Mouse (Mus musculus) hindbrain, embryonic 11.5 days (tissue): ENCODE data around the gene Nxf1. TPM values are rescaled to one million over a fixed set of nuclear protein-coding genes. Genes with fewer than 3 reads are reported as not detected.

Experiments used
- ATAC-seq: fragments of 200-750 bp; cut with Nextera tagmentation; 2 replicates; pipeline ENCODE4 v1.8.0; 2017; ENCODE audit warnings: mild to moderate bottlenecking, moderate TSS enrichment, moderate library complexity; ENCODE audit not compliant: low FRiP score
- DNase-seq: peaks from one replicate; pipeline ENCODE4 v3.0.0-alpha.2; 2015; ENCODE audit warnings: low spot score
- H3K27ac ChIP-seq: fragments of 300-500 bp; sonication (generic); 2 replicates; pipeline ENCODE4 v1.5.1; 2014; ENCODE audit warnings: mild to moderate bottlenecking, low read depth, low read length
- H3K27me3 ChIP-seq: fragments of 300-500 bp; sonication (generic); 2 replicates; pipeline ENCODE4 v1.6.1; 2014; ENCODE audit warnings: mild to moderate bottlenecking, low read length, moderate library complexity, mixed read lengths; ENCODE audit not compliant: control insufficient read depth, insufficient read depth
- H3K36me3 ChIP-seq: fragments of 300-500 bp; sonication (generic); 2 replicates; pipeline ENCODE4 v1.6.1; 2014; ENCODE audit warnings: mild to moderate bottlenecking, low read length, moderate library complexity, mixed read lengths; ENCODE audit not compliant: control insufficient read depth, insufficient read depth
- H3K4me1 ChIP-seq: fragments of 300-500 bp; sonication (generic); replicated peaks from 2 replicates; pipeline ENCODE4 v1.6.1; 2014; ENCODE audit warnings: low read length, mixed read lengths; ENCODE audit not compliant: control insufficient read depth, insufficient read depth
- H3K4me2 ChIP-seq: fragments of 300-500 bp; sonication (generic); replicated peaks from 2 replicates; pipeline ENCODE4 v1.6.1; 2014; ENCODE audit warnings: mild to moderate bottlenecking, low read depth, low read length
- H3K4me3 ChIP-seq: fragments of 300-500 bp; sonication (generic); 2 replicates; pipeline ENCODE4 v1.5.1; 2014; ENCODE audit warnings: low read depth, low read length
- H3K9ac ChIP-seq: fragments of 300-500 bp; sonication (generic); 2 replicates; pipeline ENCODE4 v1.6.1; 2014; ENCODE audit warnings: low read depth, low read length
- H3K9me3 ChIP-seq: fragments of 300-500 bp; sonication (generic); 2 replicates; pipeline ENCODE4 v1.6.1; 2016; ENCODE audit warnings: low read length; ENCODE audit not compliant: control insufficient read depth
- WGBS: fragments of 180-500 bp; shearing (Covaris S2); extraction: QIAGEN DNeasy Blood & Tissue Kit; methylation state at CpG from one replicate; pipeline ENCODE4 v1.1.7; 2014; 5-methylcytosine and 5-hydroxymethylcytosine counted together
- polyA plus RNA-seq: library from polyadenylated mRNA; unstranded; fragments of >200 nt; fragmentation: Nextera tagmentation; extraction: Ambion mirVana; gene quantifications from 2 replicates; pipeline ENCODE4 v1.2.1, GENCODE M21; 2014

The Nxf1 gene
- polyA plus RNA-seq, 1 experiment from 2014 or later, result 213 TPM

DNA sequence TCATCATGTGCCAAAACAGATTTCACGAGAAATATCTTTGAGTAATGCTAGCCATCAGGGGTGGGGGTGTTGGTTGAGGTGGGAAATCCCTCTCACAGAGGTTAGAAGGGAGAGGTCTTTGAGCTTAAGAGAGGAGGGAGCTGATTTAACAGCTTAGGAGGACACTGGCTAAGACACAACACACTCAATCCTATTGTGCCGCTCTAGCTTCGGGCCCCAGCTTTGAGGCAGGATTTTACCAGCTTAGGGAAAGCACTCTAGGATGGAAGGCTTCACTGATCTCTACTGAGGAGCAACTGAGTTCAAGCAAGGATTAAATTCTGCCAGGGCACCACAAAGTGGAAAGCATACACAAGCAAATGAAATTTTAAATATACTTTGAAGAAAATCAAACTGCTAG is 60.1 kb downstream of the Nxf1 start:
- DNase-seq (no peak), ATAC-seq (no peak)
- 87% methylated on average over 3 of the region's 3 CpGs for WGBS
- Histone ChIP-seq H3K27me3 (no peaks in the 10 kb centered on the region), H3K4me1 (peaks cover 9% of the 10 kb centered on the region; the same call in 1 of the 2 replicates), H3K9ac (no peak overlapping the region; the same call in 1 of the 2 replicates), H3K4me3 (no peak overlapping the region), H3K9me3 (no peaks in the 10 kb centered on the region), H3K27ac (no peak overlapping the region), H3K36me3 (peaks cover 4% of the 10 kb centered on the region; the same call in 1 of the 2 replicates), H3K4me2 (peak overlapping the region; percentile 15; the same call in 1 of the 2 replicates)

DNA sequence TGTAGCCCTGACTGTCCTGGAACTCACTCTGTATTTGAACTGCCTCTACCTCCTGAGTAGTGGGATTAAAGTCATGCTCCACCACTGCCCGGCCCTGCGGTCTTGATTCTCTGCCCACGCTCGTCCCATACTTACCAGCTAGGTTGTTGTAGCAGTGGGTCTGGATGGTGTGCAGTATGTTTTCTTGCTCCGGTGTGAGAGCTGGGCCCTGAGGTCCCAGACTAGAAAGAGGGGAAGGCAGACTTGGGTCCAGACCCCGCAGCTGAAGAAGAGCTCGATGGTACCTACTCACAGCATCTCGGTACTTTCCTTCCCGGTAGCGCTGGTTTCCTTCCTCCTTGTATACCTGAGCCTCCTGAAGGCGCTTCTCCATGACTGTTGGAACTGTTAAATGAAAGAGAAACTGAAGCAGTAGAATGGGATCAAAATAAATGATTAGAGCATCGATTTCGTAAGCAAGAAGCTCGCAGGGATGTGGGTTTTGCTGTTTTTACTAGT is 61.5 kb downstream of the Nxf1 start:
- no peaks in the 10 kb centered on the region for H3K9me3 ChIP-seq
- peak overlapping the region; percentile 98 for H3K27ac ChIP-seq
- WGBS, result 38% methylated on average over 14 of the region's 14 CpGs
- no peak for ATAC-seq
- H3K9ac ChIP-seq, result peak overlapping the region; percentile 71
- no peak for DNase-seq
- peak overlapping the region; percentile 77 for H3K4me2 ChIP-seq
- H3K36me3 ChIP-seq, result peaks cover 4% of the 10 kb centered on the region; the same call in 1 of the 2 replicates
- H3K4me1 ChIP-seq, result peaks cover 9% of the 10 kb centered on the region
- H3K27me3 ChIP-seq, result no peaks in the 10 kb centered on the region
- H3K4me3 ChIP-seq, result peak overlapping the region; percentile 99

DNA sequence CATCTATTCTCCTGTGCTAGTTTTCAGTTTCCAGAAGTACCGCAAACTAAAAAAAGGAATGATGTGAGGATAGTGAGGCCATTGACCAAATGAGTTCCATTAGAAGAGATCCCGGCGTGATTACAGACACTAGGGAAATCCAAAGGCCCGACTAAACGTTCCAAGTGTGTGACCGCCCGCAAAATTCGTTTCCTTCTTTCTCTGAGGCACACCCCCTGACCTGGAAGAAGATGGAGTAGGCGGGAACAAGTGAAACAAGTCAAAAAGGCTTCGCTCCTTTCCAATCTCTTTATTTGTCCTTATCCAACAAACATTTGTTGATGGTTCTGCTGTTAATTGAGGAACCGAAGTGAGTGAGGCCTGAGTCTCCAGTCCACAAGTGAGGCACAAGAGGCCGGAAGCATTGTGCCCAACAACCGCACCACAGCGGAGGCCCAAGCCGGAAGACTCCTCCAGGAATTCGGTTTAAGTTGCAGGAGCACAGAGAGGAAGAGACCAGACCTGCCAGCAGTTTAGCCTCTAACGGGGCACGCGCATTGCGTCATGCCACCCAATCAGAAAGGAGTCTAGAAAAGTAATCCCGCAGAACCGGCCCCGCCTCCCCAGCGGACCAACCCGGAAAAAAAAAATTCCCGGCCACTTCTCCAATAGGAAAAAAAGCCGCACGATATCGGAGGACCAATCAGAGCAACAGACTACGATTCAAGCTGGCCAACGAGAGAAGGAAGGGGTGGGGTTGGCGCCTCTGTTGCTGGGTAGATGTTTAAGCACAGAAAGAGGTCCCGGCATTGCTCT is 62.1 kb downstream of the Nxf1 start, which contains the start of gene Ttc9c:
Gene Ttc9c, minus strand, starts transcription at position 533 of the 795 bp plus-strand sequence.
- peaks cover 9% of the 10 kb centered on the region for H3K4me1 ChIP-seq
- H3K27ac ChIP-seq, result peak within 1 kb of the TSS; percentile 98
- H3K4me3 ChIP-seq, result peak within 1 kb of the TSS; percentile 99
- peaks cover 3% of the 10 kb centered on the region; the same call in 1 of the 2 replicates for H3K36me3 ChIP-seq
- peak within 1 kb of the TSS; percentile 77 for H3K4me2 ChIP-seq
- H3K9me3 ChIP-seq, result no peaks in the 10 kb centered on the region
- WGBS, result under 1% methylated on average over 33 of the region's 33 CpGs
- no peaks in the 10 kb centered on the region for H3K27me3 ChIP-seq
- ATAC-seq (peak; percentile 94), DNase-seq (peak; percentile 97)
- H3K9ac ChIP-seq, result peak within 1 kb of the TSS; percentile 98

DNA sequence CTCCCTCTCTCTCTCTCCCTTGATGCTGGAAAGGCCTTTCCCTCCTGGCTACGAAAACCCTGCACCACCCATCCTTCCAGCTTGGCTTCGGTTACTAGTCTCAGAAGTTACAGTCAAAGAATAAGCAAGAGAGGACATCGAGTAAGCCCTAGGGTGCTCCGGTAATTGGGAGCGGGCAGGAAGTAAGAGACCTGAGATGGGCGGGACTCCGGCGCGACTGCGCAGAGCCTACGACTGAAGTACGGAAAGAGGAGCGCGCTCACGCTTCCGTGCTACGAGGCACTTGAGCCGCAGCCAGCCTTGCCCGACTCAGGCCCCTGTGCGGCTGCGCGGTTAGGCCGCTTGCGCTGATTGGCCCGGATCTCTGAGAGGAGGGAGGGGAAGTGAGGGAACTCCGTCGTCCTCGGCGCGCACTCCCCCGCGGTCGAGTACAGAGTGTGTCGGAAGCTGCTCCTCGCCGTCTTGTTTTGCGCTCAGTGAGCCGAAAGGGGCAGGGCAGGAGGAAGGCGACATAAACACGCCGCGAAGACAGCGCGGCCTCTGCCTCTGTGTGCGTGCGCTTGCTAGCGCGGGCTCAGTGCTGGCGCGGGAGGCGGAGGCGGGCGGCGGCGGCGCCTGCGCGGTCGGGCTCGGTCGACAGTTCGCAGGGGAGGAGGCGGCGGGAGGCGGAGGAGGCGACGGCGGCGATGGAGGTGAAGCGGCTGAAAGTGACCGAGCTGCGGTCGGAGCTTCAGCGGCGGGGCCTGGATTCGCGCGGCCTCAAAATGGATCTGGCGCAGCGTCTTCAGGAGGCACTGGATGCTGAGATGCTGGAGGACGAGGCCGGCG is 62.9 kb downstream of the Nxf1 start, which contains the start of gene Hnrnpul2:
Gene Hnrnpul2, plus strand, starts transcription at position 415 of the 828 bp plus-strand sequence.
- no peaks in the 10 kb centered on the region for H3K27me3 ChIP-seq
- peak within 1 kb of the TSS; percentile 98 for H3K27ac ChIP-seq
- DNase-seq (peak; percentile 95), ATAC-seq (peak; percentile 97)
- 0 out of 2 replicates have a peak, but pooled peaks cover 3% of the 10 kb centered on the region for H3K36me3 ChIP-seq
- peak within 1 kb of the TSS; percentile 98 for H3K9ac ChIP-seq
- peak within 1 kb of the TSS; percentile 99 for H3K4me3 ChIP-seq
- H3K4me1 ChIP-seq, result peaks cover 9% of the 10 kb centered on the region
- H3K9me3 ChIP-seq, result no peaks in the 10 kb centered on the region
- peak within 1 kb of the TSS; percentile 77 for H3K4me2 ChIP-seq
- under 1% methylated on average over 69 of the region's 83 CpGs for WGBS

Other genes starting within 250 kb of the Nxf1 start
- 0.08 and 0.45 TPM in 2 replicates for gene Slc22a8, start 165.8 kb upstream of the Nxf1 start, polyA plus RNA-seq
- gene Slc22a6, start 139.0 kb upstream of the Nxf1 start, polyA plus RNA-seq, result 0.77 and 0.88 TPM in 2 replicates
- gene Chrm1, start 93.3 kb upstream of the Nxf1 start, polyA plus RNA-seq, result 0.13 and 0.20 TPM in 2 replicates
- gene Slc3a2, start 33.7 kb upstream of the Nxf1 start, polyA plus RNA-seq, result 123 and 136 TPM in 2 replicates
- 83.6 and 87.1 TPM in 2 replicates for gene Wdr74, start 21.2 kb upstream of the Nxf1 start, polyA plus RNA-seq
- gene 1700092M07Rik, start 16.4 kb upstream of the Nxf1 start, polyA plus RNA-seq, result 1.6 and 2.6 TPM in 2 replicates
- 100 and 111 TPM in 2 replicates for gene Stx5a, start 15.7 kb upstream of the Nxf1 start, polyA plus RNA-seq
- gene Tmem223, start 13.9 kb downstream of the Nxf1 start, polyA plus RNA-seq, result 192 and 194 TPM in 2 replicates
- 46.4 and 50.8 TPM in 2 replicates for gene Tmem179b, start 17.4 kb downstream of the Nxf1 start, polyA plus RNA-seq
- gene Taf6l, start 29.3 kb downstream of the Nxf1 start, polyA plus RNA-seq, result 15.4 and 17.1 TPM in 2 replicates
- 184 and 194 TPM in 2 replicates for gene Polr2g, start 41.5 kb downstream of the Nxf1 start, polyA plus RNA-seq
- gene Zbtb3, start 45.5 kb downstream of the Nxf1 start, polyA plus RNA-seq, result 5.7 and 7.5 TPM in 2 replicates
- 47.0 and 53.1 TPM in 2 replicates for gene Ttc9c, start 62.3 kb downstream of the Nxf1 start, polyA plus RNA-seq
- gene Hnrnpul2, start 62.9 kb downstream of the Nxf1 start, polyA plus RNA-seq, result 7.0 and 10.1 TPM in 2 replicates
- gene AC129217.1, start 72.7 kb downstream of the Nxf1 start, polyA plus RNA-seq, result not detected in 2 replicates
- gene Bscl2, start 80.4 kb downstream of the Nxf1 start, polyA plus RNA-seq, result 55.6 and 59.6 TPM in 2 replicates
- 158 TPM in 2 replicates for gene Gng3, start 82.1 kb downstream of the Nxf1 start, polyA plus RNA-seq
- gene Lrrn4cl, start 93.7 kb downstream of the Nxf1 start, polyA plus RNA-seq, result 0.32 and 0.37 TPM in 2 replicates
- 164 and 180 TPM in 2 replicates for gene Ubxn1, start 114.4 kb downstream of the Nxf1 start, polyA plus RNA-seq
- gene Uqcc3, start 123.8 kb downstream of the Nxf1 start, polyA plus RNA-seq, result 56.1 and 57.2 TPM in 2 replicates
- gene Lbhd1, start 126.7 kb downstream of the Nxf1 start, polyA plus RNA-seq, result 89.6 and 103 TPM in 2 replicates
- gene Gm49403, start 126.9 kb downstream of the Nxf1 start, polyA plus RNA-seq, result not detected in 2 replicates
- gene 1810009A15Rik, start 131.8 kb downstream of the Nxf1 start, polyA plus RNA-seq, result 107 and 112 TPM in 2 replicates
- not detected in 2 replicates for gene Gm49416, start 131.9 kb downstream of the Nxf1 start, polyA plus RNA-seq
- gene Ints5, start 135.9 kb downstream of the Nxf1 start, polyA plus RNA-seq, result 26.1 and 32.1 TPM in 2 replicates
- 89.8 and 102 TPM in 2 replicates for gene Ganab, start 141.0 kb downstream of the Nxf1 start, polyA plus RNA-seq
- 43.5 and 45.8 TPM in 2 replicates for gene B3gat3, start 163.3 kb downstream of the Nxf1 start, polyA plus RNA-seq
- gene Rom1, start 172.3 kb downstream of the Nxf1 start, polyA plus RNA-seq, result 1.0 and 1.1 TPM in 2 replicates
- gene Eml3, start 172.5 kb downstream of the Nxf1 start, polyA plus RNA-seq, result 6.5 and 7.8 TPM in 2 replicates
- 45.6 and 52.3 TPM in 2 replicates for gene Mta2, start 184.8 kb downstream of the Nxf1 start, polyA plus RNA-seq
- gene Tut1, start 196.8 kb downstream of the Nxf1 start, polyA plus RNA-seq, result 23.7 and 27.8 TPM in 2 replicates
- 462 and 475 TPM in 2 replicates for gene Eef1g, start 210.0 kb downstream of the Nxf1 start, polyA plus RNA-seq
- gene Ahnak, start 232.2 kb downstream of the Nxf1 start, polyA plus RNA-seq, result 6.0 and 14.1 TPM in 2 replicates